Mouse (Mus musculus) cerebellum, adult 2 months (tissue): ENCODE data around the gene Hoxa7.

Source experiments
- CTCF ChIP-seq: fragments of 200-500 bp; IDR thresholded peaks from 2 replicates; pipeline ENCODE4 v1.5.1; 2011; ENCODE audit warnings: low read depth, mild to moderate bottlenecking, control low read depth, low read length, moderate library complexity, borderline replicate concordance; ENCODE audit not compliant: insufficient read depth
- POLR2A ChIP-seq: fragments of 200-500 bp; IDR thresholded peaks from 2 replicates; pipeline ENCODE4 v1.6.1; 2011; ENCODE audit warnings: low read length, control low read depth, borderline replicate concordance; ENCODE audit not compliant: insufficient read depth

DNA sequence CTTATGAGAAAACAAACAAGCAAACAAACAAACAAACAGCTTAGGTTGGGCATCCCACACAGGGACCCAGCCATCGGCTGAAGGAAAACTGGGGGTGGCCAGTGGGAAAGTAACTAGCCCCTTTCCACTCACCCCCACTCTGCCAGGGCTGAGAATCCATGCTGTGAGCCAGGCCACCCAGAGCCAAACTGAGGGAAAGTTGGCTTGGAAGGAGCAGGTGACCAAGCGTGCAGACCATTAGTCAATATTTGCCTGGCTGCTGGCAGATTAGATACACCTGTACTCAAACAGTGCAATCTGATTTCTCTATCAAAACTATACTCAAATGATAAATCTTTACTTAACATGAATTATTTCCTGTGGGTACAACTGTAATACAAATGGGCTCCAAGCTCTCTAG lies 39.6 kb downstream of the Hoxa7 start:
- TF ChIP-seq CTCF (no peak), POLR2A (no peak)
